In the genomic region with DNA sequence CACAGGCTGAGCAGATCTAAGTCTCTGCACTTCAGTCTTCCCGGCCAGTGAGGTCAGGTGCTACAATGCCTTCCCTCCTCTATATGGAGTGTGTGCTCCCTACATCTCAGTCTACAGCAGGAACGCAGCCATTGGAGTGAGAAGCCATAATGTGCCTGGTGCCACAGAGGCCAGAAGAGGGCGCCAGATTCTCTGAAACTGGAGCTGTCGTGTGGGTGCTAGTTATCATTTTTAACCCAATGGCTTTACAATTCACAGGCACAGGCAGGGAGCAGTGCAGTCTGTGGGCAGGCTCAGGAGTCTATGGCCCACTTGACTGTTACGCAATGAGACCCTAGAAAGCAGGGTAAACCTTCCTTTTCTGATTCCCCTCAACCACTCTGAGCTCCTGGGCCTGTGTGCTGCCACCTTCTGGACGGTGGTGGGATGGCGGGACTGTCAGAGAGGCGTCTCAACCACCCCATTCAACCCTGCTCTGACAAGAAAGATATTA, we compare ENCODE assay signal across 8 mouse cellular contexts. TPM values are rescaled to one million over a fixed set of nuclear protein-coding genes. Genes with fewer than 3 reads are reported as not detected.
DNase-seq lines count a peak whose midpoint lies in the region; ATAC-seq lines count a peak whose summit lies in the region.

No protein-coding gene starts in this region.

- H3K27me3 ChIP-seq in hindbrain, embryonic 14.5 days (ENCODE audit: control insufficient read depth, insufficient read depth, low read length), result no peaks in the 10 kb centered on the region

- H3K9me3 ChIP-seq in hindbrain, embryonic 14.5 days (ENCODE audit: control insufficient read depth, low read length), result no peaks in the 10 kb centered on the region

- H3K9ac ChIP-seq in hindbrain, embryonic 14.5 days, result no peak overlapping the region

- no peak; the same call in 1 of the 2 replicates for ATAC-seq in hindbrain, embryonic 14.5 days (ENCODE audit: low FRiP score)

- H3K36me3 ChIP-seq in hindbrain, embryonic 14.5 days (replicated peaks; ENCODE audit: control insufficient read depth, insufficient read depth), result no peaks in the 10 kb centered on the region

- H3K4me1 ChIP-seq in hindbrain, embryonic 14.5 days (replicated peaks; ENCODE audit: control insufficient read depth, insufficient read depth, low read length), result no peaks in the 10 kb centered on the region

- no peak overlapping the region for H3K27ac ChIP-seq in hindbrain, embryonic 14.5 days

- peak; percentile 65 for DNase-seq in T-cell, adult 2 months (ENCODE audit: low spot score)
- DNase-seq in cerebellum, postnatal 25 days, result peak; percentile 81 to 86
- DNase-seq in frontal cortex, postnatal 36 days (ENCODE audit: low spot score in 2 of 2), result peak; percentile 70 to 71
- peak; percentile 71 for DNase-seq in hindbrain, embryonic 14.5 days (ENCODE audit: low spot score)
- DNase-seq in layer of hippocampus, postnatal 25 days (ENCODE audit: extremely low spot score in 1 of 2, low spot score in 1 of 2), result peak; percentile 74 to 87
- DNase-seq in lung, postnatal 25 days (ENCODE audit: low spot score), result peak; percentile 88
- DNase-seq in retina, postnatal 1 day, result peak; percentile 82
- peak; percentile 90 for DNase-seq in thymus, postnatal 4 days

- no peak overlapping the region for H3K4me3 ChIP-seq in hindbrain, embryonic 14.5 days (replicated peaks; ENCODE audit: low read length)

- 9% methylated on average over 8 of the region's 8 CpGs for WGBS in hindbrain, embryonic 14.5 days

- peak overlapping the region; percentile 25; the same call in 1 of the 2 replicates for H3K4me2 ChIP-seq in hindbrain, embryonic 14.5 days (replicated peaks)

RNA-seq across cellular contexts. Expression of a gene that starts 18.9 kb away (rescaled TPM):
- polyA plus RNA-seq in hindbrain, embryonic 14.5 days (2014; fragmentation: Nextera tagmentation; extraction: Ambion mirVana), result not detected in 2 replicates
- total RNA-seq in layer of hippocampus, postnatal 25 days (2021), result under 1 TPM in 1 of 2 experiments, not detected in 1; 0.14 TPM

RNA-seq across cellular contexts. Expression of a gene that starts 23.0 kb away (rescaled TPM):
- 0.25 and 0.54 TPM in 2 replicates for polyA plus RNA-seq in hindbrain, embryonic 14.5 days (2014; fragmentation: Nextera tagmentation; extraction: Ambion mirVana)
- total RNA-seq in layer of hippocampus, postnatal 25 days (2021), result under 1 TPM; 0.21 to 0.30 TPM

RNA-seq across cellular contexts. Expression of a gene that starts 50.4 kb away (rescaled TPM):
- 0.09 TPM in 1 of 2 replicates, not detected in the other for polyA plus RNA-seq in hindbrain, embryonic 14.5 days (2014; fragmentation: Nextera tagmentation; extraction: Ambion mirVana)
- 1 to 10 TPM in 1 of 2 experiments, under 1 TPM in 1; 0.66 to 1.2 TPM for total RNA-seq in layer of hippocampus, postnatal 25 days (2021)
